Mouse (Mus musculus) forebrain, embryonic 11.5 days (tissue): ENCODE measurements around the gene H2-Ke6. TPM values are rescaled to one million over a fixed set of nuclear protein-coding genes. Genes with fewer than 3 reads are reported as not detected.
A peak's percentile ranks its signal among the peaks of the same experiment; 100 is the strongest.
"Not testable (repeated sequence)": the region's sequence is repeated elsewhere in the genome, so short reads cannot be mapped to it uniquely, and the experiment has no call there.

ENCODE experiments used
- ATAC-seq: fragments of 200-750 bp; cut with Nextera tagmentation; replicated peaks from 2 replicates; pipeline ENCODE4 v1.8.0; 2017; ENCODE audit warnings: moderate TSS enrichment; ENCODE audit not compliant: low FRiP score
- DNase-seq: peaks from one replicate; pipeline ENCODE4 v3.0.0-alpha.2; 2017; ENCODE audit warnings: low spot score
- H3K27ac ChIP-seq: fragments of 300-500 bp; sonication (generic); 2 replicates; pipeline ENCODE4 v1.5.1; 2014; ENCODE audit warnings: low read depth, low read length
- H3K27me3 ChIP-seq: fragments of 300-500 bp; sonication (generic); 2 replicates; pipeline ENCODE4 v1.6.1; 2014; ENCODE audit warnings: mild to moderate bottlenecking, low read length, mixed read lengths; ENCODE audit not compliant: control insufficient read depth, insufficient read depth
- H3K36me3 ChIP-seq: fragments of 300-500 bp; sonication (generic); 2 replicates; pipeline ENCODE4 v1.6.1; 2014; ENCODE audit warnings: mild to moderate bottlenecking, low read length, moderate library complexity, mixed read lengths; ENCODE audit not compliant: control insufficient read depth, insufficient read depth
- H3K4me1 ChIP-seq: fragments of 300-500 bp; sonication (generic); replicated peaks from 2 replicates; pipeline ENCODE4 v1.6.1; 2014; ENCODE audit warnings: low read length, mixed read lengths; ENCODE audit not compliant: control insufficient read depth, insufficient read depth
- H3K4me2 ChIP-seq: fragments of 300-500 bp; sonication (generic); 2 replicates; pipeline ENCODE4 v1.6.1; 2014; ENCODE audit warnings: low read depth, mild to moderate bottlenecking, low read length, moderate library complexity, mixed read lengths; ENCODE audit not compliant: severe bottlenecking
- H3K4me3 ChIP-seq: fragments of 300-500 bp; sonication (generic); 2 replicates; pipeline ENCODE4 v1.5.1; 2014; ENCODE audit warnings: low read depth, low read length
- H3K9ac ChIP-seq: fragments of 300-500 bp; sonication (generic); 2 replicates; pipeline ENCODE4 v1.6.1; 2014; ENCODE audit warnings: low read length
- H3K9me3 ChIP-seq: fragments of 300-500 bp; sonication (generic); 2 replicates; pipeline ENCODE4 v1.6.1; 2016; ENCODE audit warnings: low read length, mixed read lengths; ENCODE audit not compliant: control insufficient read depth
- WGBS: fragments of 180-500 bp; shearing (Covaris S2); extraction: QIAGEN DNeasy Blood & Tissue Kit; methylation state at CpG from one replicate; pipeline ENCODE4 v1.1.7; 2014; 5-methylcytosine and 5-hydroxymethylcytosine counted together
- polyA plus RNA-seq: library from polyadenylated mRNA; unstranded; fragments of >200 nt; fragmentation: Nextera tagmentation; extraction: Ambion mirVana; gene quantifications from 2 replicates; pipeline ENCODE4 v1.2.1, GENCODE M21; 2014

Gene H2-Ke6
- polyA plus RNA-seq, 1 experiment from 2014 or later, result 81.7 TPM

DNA sequence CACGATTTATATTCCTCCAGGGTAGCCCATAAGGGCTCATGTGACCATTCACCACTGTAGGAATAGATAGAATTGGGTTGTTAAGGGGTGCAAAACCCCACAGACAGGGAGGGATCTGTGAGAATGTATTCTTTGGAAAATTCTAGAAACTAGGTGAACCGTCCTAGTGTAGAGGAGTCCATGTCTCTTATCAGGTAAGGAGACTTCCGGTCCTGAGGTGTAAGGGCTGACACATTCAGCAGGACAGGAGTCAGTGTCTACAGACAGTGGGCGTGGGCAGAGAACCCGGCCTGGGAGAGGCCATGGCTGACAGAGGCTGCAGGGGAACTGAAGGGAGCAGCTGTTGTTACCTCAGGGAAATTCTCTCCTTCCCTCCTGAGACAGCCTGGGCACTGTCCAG, 29.2 kb downstream of the H2-Ke6 start:
- not testable (repeated sequence) for H3K4me2 ChIP-seq, DNase-seq, H3K36me3 ChIP-seq, H3K9me3 ChIP-seq, H3K9ac ChIP-seq, H3K4me1 ChIP-seq, ATAC-seq, H3K27me3 ChIP-seq, H3K4me3 ChIP-seq, H3K27ac ChIP-seq
- 62% methylated on average over 5 of the region's 5 CpGs for WGBS

- H3K27me3 ChIP-seq, result not testable (repeated sequence)
Measured at GRCm38 (mm10) chr17:33997025-33997424, 30.8 kb downstream of the H2-Ke6 start.

DNA sequence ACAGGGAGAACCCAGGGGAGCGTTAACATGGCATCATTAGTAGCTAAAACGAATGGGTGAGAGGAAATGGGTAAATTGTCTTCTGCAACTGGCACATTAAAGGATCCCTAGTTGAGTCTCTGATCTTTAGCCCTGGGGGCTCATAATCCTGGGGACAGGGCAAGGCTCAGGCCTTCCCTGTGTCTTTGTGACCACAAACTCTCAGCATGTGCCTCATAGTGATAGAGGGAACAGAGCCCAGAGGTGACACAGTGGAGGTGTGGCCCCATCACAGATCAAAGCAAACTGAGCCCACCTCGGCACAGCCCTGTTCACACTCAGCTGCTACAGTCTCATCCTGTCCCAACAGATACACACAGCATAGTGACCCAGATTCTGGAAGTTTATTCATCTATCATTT, 32.2 kb downstream of the H2-Ke6 start:
- no peak for ATAC-seq
- 81% methylated on average over 3 of the region's 3 CpGs for WGBS

More at GRCm38 (mm10) chr17:33997025-33997424, 30.8 kb downstream of the H2-Ke6 start:
- ATAC-seq, H3K9me3 ChIP-seq, H3K4me3 ChIP-seq, H3K4me2 ChIP-seq, H3K36me3 ChIP-seq, H3K9ac ChIP-seq, H3K27ac ChIP-seq, H3K4me1 ChIP-seq: not testable (repeated sequence)
- WGBS, result 91% methylated on average over 2 of the region's 2 CpGs
- DNase-seq, result peak; percentile 35

GRCm38 (mm10) chr17:33994959-33995358, 32.9 kb downstream of the H2-Ke6 start:
- 93% methylated on average over 8 of the region's 8 CpGs for WGBS
- Histone ChIP-seq H3K9me3 (no peaks in the 10 kb centered on the region), H3K27me3 (peaks cover 5% of the 10 kb centered on the region; the same call in 1 of the 2 replicates), H3K4me1 (peaks cover under 1% of the 10 kb centered on the region; the same call in 1 of the 2 replicates), H3K36me3 (no peaks in the 10 kb centered on the region), H3K9ac (no peak overlapping the region), H3K27ac (no peak overlapping the region), H3K4me3 (no peak overlapping the region), H3K4me2 (no peak overlapping the region)
- ATAC-seq (no peak), DNase-seq (no peak)

More for the DNA sequence above, 32.2 kb downstream of the H2-Ke6 start:
- no peak for DNase-seq
- Histone ChIP-seq H3K4me2 (no peak overlapping the region), H3K9me3 (no peaks in the 10 kb centered on the region), H3K27me3 (peaks cover 8% of the 10 kb centered on the region; the same call in 1 of the 2 replicates), H3K36me3 (no peaks in the 10 kb centered on the region), H3K4me3 (no peak overlapping the region), H3K4me1 (peaks cover 2% of the 10 kb centered on the region; the same call in 1 of the 2 replicates), H3K9ac (no peak overlapping the region), H3K27ac (no peak overlapping the region)

DNA sequence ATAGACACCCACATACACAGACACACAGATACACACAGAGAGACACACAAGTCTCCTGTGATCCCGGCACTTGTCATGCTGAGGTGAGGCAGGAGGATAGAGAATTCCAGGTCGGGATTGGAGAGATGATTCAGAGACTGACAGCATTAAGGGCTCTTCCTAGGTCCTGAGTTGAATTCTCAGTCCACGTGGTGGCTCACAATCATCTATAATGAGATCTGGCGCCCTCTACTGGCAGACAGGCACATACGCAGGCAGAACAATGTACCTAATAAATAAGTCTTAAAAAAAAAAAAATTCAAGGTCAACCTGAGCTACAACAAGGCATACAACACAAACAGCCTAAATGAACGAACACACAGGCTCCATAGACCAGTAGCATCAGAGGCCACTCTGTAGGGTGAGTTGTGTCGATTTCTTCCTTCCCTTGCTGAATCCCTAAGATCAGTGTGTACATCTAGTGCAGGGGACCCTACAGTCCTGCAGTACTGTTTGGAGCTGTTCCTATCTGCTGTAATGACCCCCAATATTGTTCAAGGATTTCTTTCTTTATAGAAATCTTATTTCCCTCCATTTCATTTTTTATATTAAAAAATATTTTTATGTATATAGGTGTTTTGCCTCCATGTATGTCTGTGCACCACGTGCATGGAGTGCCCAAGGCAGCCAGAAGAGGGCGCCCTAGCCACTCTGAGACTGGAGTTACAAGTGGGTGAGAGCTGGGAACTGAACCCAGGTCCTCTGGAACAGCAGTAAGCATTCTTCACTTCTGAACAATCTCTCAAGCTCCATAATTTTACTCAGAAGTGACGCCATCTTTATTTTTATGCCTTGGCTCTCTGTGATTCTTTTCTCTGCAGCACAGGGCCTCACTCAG, 35.8 kb downstream of the H2-Ke6 start:
- no peaks in the 10 kb centered on the region for H3K36me3 ChIP-seq
- no peak overlapping the region for H3K4me2 ChIP-seq
- no peak overlapping the region for H3K4me3 ChIP-seq
- WGBS, result 34% methylated on average over 10 of the region's 10 CpGs
- H3K4me1 ChIP-seq, result no peaks in the 10 kb centered on the region
- H3K9ac ChIP-seq, result no peak overlapping the region
- peak; percentile 75 for DNase-seq
- H3K27me3 ChIP-seq, result no peaks in the 10 kb centered on the region
- no peak overlapping the region for H3K27ac ChIP-seq
- no peak for ATAC-seq
- no peaks in the 10 kb centered on the region for H3K9me3 ChIP-seq

DNA sequence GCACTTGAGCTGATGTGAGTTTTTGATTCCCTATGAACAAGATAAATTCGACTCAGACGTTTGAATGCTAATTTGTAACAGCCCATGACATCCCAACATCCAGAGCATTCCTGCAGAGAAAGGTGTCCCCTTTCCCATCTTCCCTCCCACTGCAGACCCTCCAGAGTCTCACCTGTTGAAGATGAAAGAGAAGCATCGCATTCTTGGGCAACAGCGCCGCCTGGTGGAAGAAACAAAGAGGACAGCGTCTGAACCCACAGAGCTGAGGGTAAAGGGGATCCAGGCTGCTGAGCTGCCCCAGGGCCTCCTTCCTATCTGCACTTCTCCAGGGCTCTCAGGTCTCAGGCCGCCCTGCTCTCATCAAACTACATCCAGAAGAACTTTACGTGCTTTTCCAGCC, 45.7 kb downstream of the H2-Ke6 start:
- H3K9me3 ChIP-seq, H3K9ac ChIP-seq, ATAC-seq, H3K4me1 ChIP-seq, H3K36me3 ChIP-seq, H3K27ac ChIP-seq: not testable (repeated sequence)
- Histone ChIP-seq H3K27me3 (peaks cover 28% of the 10 kb centered on the region), H3K4me3 (peak overlapping the region; percentile 39; the same call in 1 of the 2 replicates), H3K4me2 (peak overlapping the region; percentile 62; the same call in 1 of the 2 replicates)
- 10% methylated on average over 8 of the region's 8 CpGs for WGBS
- peak; percentile 80 for DNase-seq

GRCm38 (mm10) chr17:33981192-33981909, 46.5 kb downstream of the H2-Ke6 start:
- not testable (repeated sequence) for H3K36me3 ChIP-seq, H3K9me3 ChIP-seq, H3K4me1 ChIP-seq
- Histone ChIP-seq H3K9ac (peak overlapping the region; percentile 57), H3K4me3 (peak overlapping the region; percentile 39), H3K27ac (peak overlapping the region; percentile 76; the same call in 1 of the 2 replicates), H3K27me3 (peaks cover 30% of the 10 kb centered on the region), H3K4me2 (peak overlapping the region; percentile 62)
- DNase-seq, result peak; percentile 93
- WGBS, result 1% methylated on average over 27 of the region's 27 CpGs
- ATAC-seq, result peak; percentile 95

DNA sequence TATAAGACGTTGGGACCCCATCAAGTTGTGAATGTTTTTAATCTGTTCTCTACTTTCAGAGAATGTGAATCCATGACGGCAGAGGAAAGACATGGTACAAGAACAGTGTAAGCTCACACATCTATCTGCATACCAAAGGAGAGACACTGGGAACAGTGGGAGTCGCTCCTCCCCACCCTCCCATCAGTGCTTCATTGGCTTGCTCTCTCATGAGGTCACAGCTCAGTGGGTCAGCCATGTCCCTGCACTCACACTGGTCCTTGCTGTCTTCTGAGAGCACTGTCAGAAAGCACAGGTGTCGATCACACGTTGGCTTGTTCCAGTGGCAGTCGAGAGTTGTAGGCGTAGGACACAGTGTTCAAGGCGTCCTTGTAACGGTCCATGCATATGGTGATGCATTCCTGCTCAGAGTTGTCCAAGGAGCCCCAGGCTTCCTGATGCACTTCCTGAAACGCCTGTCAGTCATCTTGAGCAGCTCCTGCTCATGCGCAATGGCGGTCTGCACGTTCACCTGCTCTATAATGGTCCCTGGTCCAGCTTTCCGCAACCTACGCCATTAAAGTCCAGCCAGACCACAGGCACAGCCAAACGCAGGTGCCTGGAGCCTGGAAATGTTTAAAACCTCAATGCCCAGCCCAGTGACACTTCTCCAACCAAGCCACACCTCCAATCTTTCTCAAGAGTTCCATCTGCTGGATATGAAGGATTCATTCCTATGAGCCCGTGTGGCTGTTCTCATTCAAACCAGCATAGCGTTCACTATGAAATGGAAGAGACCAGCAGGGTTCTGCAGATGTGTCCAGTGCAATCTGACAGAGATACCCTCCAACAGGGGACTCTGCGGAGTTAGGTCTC, 47.5 kb downstream of the H2-Ke6 start:
- no peaks in the 10 kb centered on the region for H3K9me3 ChIP-seq
- H3K4me2 ChIP-seq, result no peak overlapping the region; the same call in 1 of the 2 replicates
- no peak overlapping the region for H3K4me3 ChIP-seq
- DNase-seq, result no peak
- no peak overlapping the region for H3K27ac ChIP-seq
- no peaks in the 10 kb centered on the region for H3K36me3 ChIP-seq
- WGBS, result 82% methylated on average over 19 of the region's 19 CpGs
- peaks cover 31% of the 10 kb centered on the region for H3K27me3 ChIP-seq
- peaks cover 8% of the 10 kb centered on the region; the same call in 1 of the 2 replicates for H3K4me1 ChIP-seq
- 0 out of 2 replicates have a peak, but pooled peaks have one; percentile 14 for ATAC-seq
- no peak overlapping the region for H3K9ac ChIP-seq
